Mouse (Mus musculus) liver, postnatal 0 days (tissue): ENCODE measurements around the gene Fxyd6. TPM values are rescaled to one million over a fixed set of nuclear protein-coding genes. Genes with fewer than 3 reads are reported as not detected.

Source experiments
- ATAC-seq: fragments of 200-750 bp; cut with Nextera tagmentation; 2 replicates; pipeline ENCODE4 v1.8.0; 2017; ENCODE audit warnings: mild to moderate bottlenecking, moderate library complexity
- DNase-seq: peaks from one replicate; pipeline ENCODE4 v3.0.0-alpha.2; 2016
- H3K27ac ChIP-seq: fragments of 300-500 bp; sonication (generic); 2 replicates; pipeline ENCODE4 v1.5.1; 2014; ENCODE audit warnings: antibody characterized with exemption, moderate library complexity, mild to moderate bottlenecking, low read depth
- H3K27me3 ChIP-seq: fragments of 300-500 bp; sonication (generic); 2 replicates; pipeline ENCODE4 v1.6.1; 2014; ENCODE audit warnings: low read length, control low read depth, mixed read lengths; ENCODE audit not compliant: insufficient read depth
- H3K36me3 ChIP-seq: fragments of 300-500 bp; sonication (generic); replicated peaks from 2 replicates; pipeline ENCODE4 v1.6.1; 2014; ENCODE audit warnings: mild to moderate bottlenecking, control low read depth, low read length, moderate library complexity, mixed read lengths; ENCODE audit not compliant: insufficient read depth
- H3K4me1 ChIP-seq: fragments of 300-500 bp; sonication (generic); 2 replicates; pipeline ENCODE4 v1.6.1; 2014; ENCODE audit warnings: antibody characterized with exemption, mild to moderate bottlenecking, control low read depth; ENCODE audit not compliant: insufficient read depth
- H3K4me2 ChIP-seq: fragments of 300-500 bp; sonication (generic); 2 replicates; pipeline ENCODE4 v1.6.1; 2014; ENCODE audit warnings: low read depth, mild to moderate bottlenecking, low read length, moderate library complexity, mixed read lengths
- H3K4me3 ChIP-seq: fragments of 300-500 bp; sonication (generic); 2 replicates; pipeline ENCODE4 v1.5.1; 2014; ENCODE audit warnings: low read depth, low read length
- H3K9ac ChIP-seq: fragments of 300-500 bp; sonication (generic); replicated peaks from 2 replicates; pipeline ENCODE4 v1.6.1; 2014; ENCODE audit warnings: mild to moderate bottlenecking, moderate library complexity
- H3K9me3 ChIP-seq: fragments of 300-500 bp; sonication (generic); 2 replicates; pipeline ENCODE4 v1.6.1; 2016; ENCODE audit warnings: mild to moderate bottlenecking, control low read depth, low read length, mixed read lengths
- CTCF ChIP-seq: sonication (generic); IDR thresholded peaks from 2 replicates; pipeline ENCODE4 v1.5.1; 2016; ENCODE audit warnings: antibody characterized with exemption, low read depth
- EP300 ChIP-seq: IDR thresholded peaks from 2 replicates; pipeline ENCODE4 v1.6.1; 2016; ENCODE audit warnings: antibody characterized with exemption, low read depth, mild to moderate bottlenecking
- WGBS: fragments of 180-500 bp; shearing (Covaris S2); extraction: QIAGEN DNeasy Blood & Tissue Kit; methylation state at CpG from one replicate; pipeline ENCODE4 v1.1.7; 2014; ENCODE audit not compliant: insufficient replicate concordance; 5-methylcytosine and 5-hydroxymethylcytosine counted together
- polyA plus RNA-seq: library from polyadenylated mRNA; unstranded; fragments of >200 nt; fragmentation: Nextera tagmentation; extraction: Ambion mirVana; gene quantifications from 2 replicates; pipeline ENCODE4 v1.2.1, GENCODE M21; 2015

Fxyd6 gene
- polyA plus RNA-seq, 1 experiment from 2014 or later: 1.5 TPM

DNA sequence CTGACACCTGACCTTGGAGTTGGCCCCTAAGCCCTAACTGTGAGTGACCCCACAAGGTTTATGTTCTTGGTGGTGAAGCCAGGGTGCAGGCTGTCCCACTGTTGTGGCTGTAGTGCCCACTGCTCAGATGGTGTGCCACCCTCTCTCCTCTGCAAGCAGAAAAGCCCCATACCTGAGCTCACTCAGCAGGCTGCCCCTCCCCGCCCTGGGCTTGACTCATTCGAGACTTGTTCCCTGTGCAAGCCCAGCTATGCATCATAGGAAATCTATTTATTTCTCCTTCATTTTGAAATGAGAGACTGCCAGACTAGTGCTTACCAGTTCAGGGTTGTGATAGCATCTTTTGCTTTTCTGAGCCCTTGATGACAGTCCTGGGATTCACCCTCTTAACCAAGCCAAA is 32.6 kb upstream of the Fxyd6 start:
- 76% methylated on average over 2 of the region's 2 CpGs for WGBS

DNA sequence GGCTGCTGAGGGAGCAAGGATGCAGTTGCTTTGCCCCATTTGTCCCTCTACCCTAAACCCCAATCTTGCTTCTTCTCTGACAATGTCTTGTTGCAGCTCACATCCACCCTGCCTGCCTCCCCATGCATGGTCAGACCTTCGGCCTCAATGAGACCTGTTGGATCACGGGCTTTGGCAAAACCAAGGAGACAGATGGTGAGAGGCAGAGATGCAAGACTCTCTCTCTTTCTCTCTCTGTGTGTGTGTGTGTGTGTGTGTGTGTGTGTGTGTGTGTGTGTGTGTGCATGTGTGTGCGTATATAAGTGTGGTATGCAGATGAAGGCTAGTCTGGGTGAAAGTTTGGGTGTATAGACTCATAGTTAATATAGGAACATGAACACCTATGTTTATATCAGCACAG is 26.9 kb upstream of the Fxyd6 start:
- Histone ChIP-seq H3K9ac (no peak overlapping the region), H3K27ac (no peak overlapping the region), H3K4me2 (no peak overlapping the region), H3K4me3 (no peak overlapping the region), H3K27me3 (no peaks in the 10 kb centered on the region), H3K36me3 (no peaks in the 10 kb centered on the region), H3K4me1 (no peaks in the 10 kb centered on the region), H3K9me3 (no peaks in the 10 kb centered on the region)
- TF ChIP-seq EP300 (no peak), CTCF (no peak)
- ATAC-seq (no peak), DNase-seq (no peak)
- 85% methylated on average over 3 of the region's 3 CpGs for WGBS

More for the DNA sequence above, 32.6 kb upstream of the Fxyd6 start:
- H3K36me3 ChIP-seq: no peaks in the 10 kb centered on the region
- H3K27me3 ChIP-seq: no peaks in the 10 kb centered on the region
- H3K9me3 ChIP-seq: no peaks in the 10 kb centered on the region
- no peaks in the 10 kb centered on the region for H3K4me1 ChIP-seq
- ATAC-seq (no peak), DNase-seq (no peak)
- TF ChIP-seq CTCF: no peak
- TF ChIP-seq EP300: no peak
- H3K4me3 ChIP-seq: no peak overlapping the region
- no peak overlapping the region for H3K4me2 ChIP-seq
- no peak overlapping the region for H3K9ac ChIP-seq
- H3K27ac ChIP-seq: no peak overlapping the region

DNA sequence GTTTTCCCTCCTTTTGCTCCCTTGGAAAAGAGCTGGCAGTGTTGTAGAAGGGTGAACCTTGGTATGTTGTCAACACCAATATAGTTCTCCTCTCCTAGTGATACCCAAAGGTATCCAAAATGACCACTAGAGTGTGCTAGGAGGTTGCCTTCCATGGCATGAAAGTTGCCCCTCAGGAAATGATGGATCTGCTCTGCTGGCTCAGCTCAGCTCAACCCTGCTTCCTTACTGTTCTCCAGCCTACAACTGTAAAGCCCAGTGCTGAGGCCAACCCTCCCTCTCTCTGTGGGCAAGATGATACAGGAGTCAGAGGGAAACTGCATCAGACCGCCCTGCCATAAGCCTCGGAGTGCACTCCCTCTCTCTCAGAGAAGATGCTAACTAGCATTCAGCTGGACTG is 24.5 kb upstream of the Fxyd6 start:
- no peak overlapping the region for H3K9ac ChIP-seq
- 63% methylated on average over 2 of the region's 2 CpGs for WGBS

DNA sequence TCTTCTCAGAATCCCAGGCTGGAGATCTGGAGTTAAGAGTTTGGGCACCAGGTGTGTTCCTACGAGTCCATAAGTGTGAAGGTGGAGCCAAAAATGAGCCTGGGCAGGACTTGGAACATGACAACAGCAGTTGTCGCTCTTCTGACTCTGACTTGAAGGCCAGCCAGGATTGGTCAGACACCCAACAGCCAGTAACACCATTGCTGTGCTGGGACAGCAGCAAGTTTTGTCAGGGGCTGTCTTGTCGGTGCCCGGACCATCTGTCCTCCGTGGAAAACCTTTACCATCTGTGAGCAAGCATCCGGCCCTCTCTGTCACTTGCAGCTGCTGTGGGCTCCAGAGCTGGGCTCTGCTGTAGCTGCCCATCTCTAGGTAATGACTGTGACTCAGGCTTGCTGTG is 23.7 kb upstream of the Fxyd6 start:
- Histone ChIP-seq H3K9ac (no peak overlapping the region), H3K27ac (no peak overlapping the region), H3K4me2 (no peak overlapping the region), H3K4me1 (no peaks in the 10 kb centered on the region), H3K36me3 (no peaks in the 10 kb centered on the region), H3K9me3 (no peaks in the 10 kb centered on the region), H3K4me3 (no peak overlapping the region), H3K27me3 (no peaks in the 10 kb centered on the region)
- no peak for DNase-seq
- no peak for ATAC-seq
- whole genome bisulfite sequencing: 69% methylated on average over 6 of the region's 6 CpGs
- no peak for TF ChIP-seq EP300
- TF ChIP-seq CTCF: no peak

More for the DNA sequence above, 24.5 kb upstream of the Fxyd6 start:
- Histone ChIP-seq H3K9me3 (no peaks in the 10 kb centered on the region), H3K4me1 (no peaks in the 10 kb centered on the region), H3K4me2 (no peak overlapping the region), H3K36me3 (no peaks in the 10 kb centered on the region), H3K27me3 (no peaks in the 10 kb centered on the region), H3K4me3 (no peak overlapping the region), H3K27ac (no peak overlapping the region)
- DNase-seq (no peak), ATAC-seq (no peak)
- TF ChIP-seq EP300 (no peak), CTCF (peak; percentile 48)

DNA sequence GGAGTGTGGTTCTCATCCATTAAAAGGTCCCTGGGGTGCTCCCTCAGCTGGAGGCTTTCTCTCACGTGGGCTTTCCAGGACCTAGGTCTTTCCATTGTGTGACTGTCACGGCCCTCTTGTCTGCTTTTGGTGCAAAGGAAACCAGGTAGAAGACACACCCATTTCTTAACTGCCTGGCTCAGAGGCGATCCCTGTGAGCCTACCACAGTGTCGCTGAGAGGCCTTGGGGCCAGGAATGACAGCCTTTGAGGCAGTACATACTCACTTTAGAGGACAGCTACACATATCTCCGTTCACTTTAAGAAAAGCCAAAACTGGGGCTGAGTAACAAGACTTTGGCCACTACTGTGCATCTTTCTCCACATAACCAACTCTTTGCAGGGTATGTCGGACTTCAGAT is 21.4 kb upstream of the Fxyd6 start:
- TF ChIP-seq CTCF: no peak
- no peak for TF ChIP-seq EP300
- Histone ChIP-seq H3K4me3 (no peak overlapping the region), H3K36me3 (no peaks in the 10 kb centered on the region), H3K27me3 (0 out of 2 replicates have a peak, but pooled peaks cover 3% of the 10 kb centered on the region), H3K9ac (no peak overlapping the region), H3K9me3 (no peaks in the 10 kb centered on the region), H3K4me2 (no peak overlapping the region), H3K4me1 (no peaks in the 10 kb centered on the region), H3K27ac (no peak overlapping the region)
- ATAC-seq (no peak), DNase-seq (no peak)
- WGBS: 63% methylated on average over 6 of the region's 6 CpGs

DNA sequence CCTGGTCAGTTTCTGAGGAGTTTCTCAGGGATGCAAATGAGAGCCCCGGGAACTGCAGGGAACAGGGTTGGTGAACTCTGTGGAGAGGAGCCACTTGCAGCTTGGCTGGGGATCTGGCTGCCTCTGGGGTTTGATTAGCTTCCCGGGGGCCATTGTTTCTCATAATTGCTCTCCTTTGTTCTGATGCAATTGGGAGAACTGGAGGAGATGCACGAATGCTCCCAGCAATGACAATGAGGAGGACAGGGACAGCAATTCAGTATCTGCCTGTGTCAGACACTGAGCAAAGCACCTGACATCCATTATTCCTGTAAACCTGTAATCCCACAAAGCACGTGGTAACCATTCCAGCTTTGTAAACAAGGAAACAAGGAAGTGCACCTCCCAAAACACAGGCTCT is 20.8 kb upstream of the Fxyd6 start:
- Histone ChIP-seq H3K27me3 (0 out of 2 replicates have a peak, but pooled peaks cover 3% of the 10 kb centered on the region), H3K4me2 (no peak overlapping the region), H3K27ac (no peak overlapping the region), H3K36me3 (no peaks in the 10 kb centered on the region), H3K9me3 (no peaks in the 10 kb centered on the region), H3K9ac (no peak overlapping the region), H3K4me1 (no peaks in the 10 kb centered on the region), H3K4me3 (no peak overlapping the region)
- WGBS: 37% methylated on average over 4 of the region's 4 CpGs
- DNase-seq (no peak), ATAC-seq (no peak)
- TF ChIP-seq EP300 (no peak), CTCF (no peak)

DNA sequence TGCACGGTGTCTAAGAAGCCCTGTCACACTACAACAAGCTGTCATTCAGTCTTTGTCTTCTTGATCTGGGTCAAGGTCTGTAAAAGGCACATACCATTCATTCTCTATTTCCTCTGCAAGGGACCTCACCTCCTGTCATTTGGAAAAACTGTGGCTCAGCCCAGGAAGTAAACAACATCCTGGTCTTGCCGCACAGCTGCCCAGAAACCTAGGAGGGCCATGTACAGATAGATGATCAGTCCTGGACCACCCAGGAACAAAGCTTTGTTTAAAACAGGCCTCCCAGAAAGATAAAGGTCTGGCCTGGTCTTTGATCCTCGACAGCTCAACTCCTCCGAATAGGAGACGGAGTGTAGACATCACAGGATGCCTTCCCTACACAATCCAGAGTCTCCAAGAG is 20.1 kb upstream of the Fxyd6 start:
- Histone ChIP-seq H3K4me2 (no peak overlapping the region), H3K9ac (no peak overlapping the region), H3K4me1 (no peaks in the 10 kb centered on the region), H3K36me3 (no peaks in the 10 kb centered on the region), H3K27me3 (0 out of 2 replicates have a peak, but pooled peaks cover 3% of the 10 kb centered on the region), H3K4me3 (no peak overlapping the region), H3K27ac (no peak overlapping the region), H3K9me3 (no peaks in the 10 kb centered on the region)
- no peak for DNase-seq
- no peak for ATAC-seq
- TF ChIP-seq CTCF (no peak), EP300 (no peak)
- WGBS: 40% methylated on average over 5 of the region's 5 CpGs
